Mouse (Mus musculus): ENCODE measurements around the gene Nmur1. TPM values are rescaled to one million over a fixed set of nuclear protein-coding genes. Genes with fewer than 3 reads are reported as not detected.

Gene Nmur1
- total and polyA plus RNA-seq, 3 experiments, result not detected

DNA sequence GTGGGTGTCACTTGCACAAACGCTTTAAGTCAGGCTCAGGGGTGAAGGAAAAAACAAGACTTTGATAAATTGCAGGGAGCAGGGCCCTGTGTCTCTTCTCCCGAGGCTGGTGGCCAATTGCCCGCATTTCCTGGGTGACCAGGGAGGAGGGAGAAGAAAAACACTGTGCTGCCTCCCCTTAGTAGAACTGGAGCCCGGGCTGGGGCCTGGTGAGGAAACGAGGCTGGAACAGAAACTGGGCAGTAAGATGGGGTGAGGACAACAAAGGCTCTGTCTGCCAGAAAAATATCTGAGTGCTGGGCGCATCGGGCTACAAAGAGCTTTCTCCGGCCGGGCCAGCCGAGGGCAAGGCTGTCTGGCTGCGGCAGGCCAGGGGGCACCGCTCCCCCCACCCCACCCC, 8.0 kb upstream of the Nmur1 start:
- H3K27ac ChIP-seq (ENCODE audit: control insufficient read depth, low read depth, low read length), result peak overlapping the region; percentile 80
- peak overlapping the region; percentile 78 for H3K9ac ChIP-seq (ENCODE audit: control insufficient read depth, low read depth, low read length, poor library complexity, severe bottlenecking)
- H3K27me3 ChIP-seq (ENCODE audit: control insufficient read depth in 1 of 2, insufficient read depth in 2 of 2, low read length in 2 of 2), result no peaks in the 10 kb centered on the region
- peaks cover 0 to 42% of the 10 kb centered on the region in 2 experiments; a peak in 2 of 4 replicates for H3K36me3 ChIP-seq (ENCODE audit: control insufficient read depth in 1 of 2, insufficient read depth in 2 of 2, low read length in 2 of 2)
- peak overlapping the region; percentile 37 to 39 for H3K4me3 ChIP-seq (ENCODE audit: control insufficient read depth in 1 of 2, insufficient read depth in 1 of 2, low read depth in 2 of 2, low read length in 2 of 2)
- H3K9me3 ChIP-seq (replicated peaks; ENCODE audit: insufficient read depth, low read length), result no peaks in the 10 kb centered on the region
- peaks cover 14 to 57% of the 10 kb centered on the region in 2 experiments for H3K4me1 ChIP-seq (ENCODE audit: control insufficient read depth in 1 of 2, insufficient read depth in 2 of 2, low read length in 2 of 2)
- TF ChIP-seq POLR2AphosphoS2 (IDR thresholded peaks at IDR 0.05; ENCODE audit: low read length) (no peak), SMC3 (IDR thresholded peaks at IDR 0.05; ENCODE audit: low read depth, low read length) (no peak), MAZ (IDR thresholded peaks at IDR 0.05; ENCODE audit: low read depth, low read length) (peak; percentile 19; the same call in 1 of the 2 replicates), POLR2AphosphoS5 (IDR thresholded peaks at IDR 0.05; ENCODE audit: borderline replicate concordance, low read depth, low read length) (no peak), UBTF (IDR thresholded peaks at IDR 0.05; ENCODE audit: borderline replicate concordance, insufficient read depth, low read depth, low read length) (no peak), HCFC1 (IDR thresholded peaks at IDR 0.05; ENCODE audit: low read depth, low read length) (no peak), ZC3H11A (IDR thresholded peaks at IDR 0.05; ENCODE audit: low read depth, low read length) (no peak), MYC (IDR thresholded peaks at IDR 0.05; ENCODE audit: low read depth, low read length) (no peak), NELFE (IDR thresholded peaks at IDR 0.05; ENCODE audit: low read depth, low read length) (peak; percentile 12; the same call in 1 of the 2 replicates), CTCF (IDR thresholded peaks at IDR 0.05 in 2 of 3, conservative IDR thresholded peaks at IDR 0.05 in 1 of 3; ENCODE audit: control insufficient read depth in 1 of 3, insufficient read depth in 1 of 3, low read depth in 2 of 3, low read length in 3 of 3, poor library complexity in 1 of 3, severe bottlenecking in 1 of 3) (no peak), CHD2 (IDR thresholded peaks at IDR 0.05; ENCODE audit: low read length) (no peak), EP300 (IDR thresholded peaks at IDR 0.05; ENCODE audit: low read depth in 1 of 2, low read length in 2 of 2) (no peak), TBP (IDR thresholded peaks at IDR 0.05; ENCODE audit: low read depth, low read length) (no peak), SIN3A (IDR thresholded peaks at IDR 0.05; ENCODE audit: low read length) (no peak)
- no peak for DNase-seq (ENCODE audit: low read depth, low spot score)
- peaks cover 2% of the 10 kb centered on the region; the same call in 1 of the 2 replicates for H3K79me2 ChIP-seq (ENCODE audit: control insufficient read depth, insufficient read depth, low read length, poor library complexity)

DNA sequence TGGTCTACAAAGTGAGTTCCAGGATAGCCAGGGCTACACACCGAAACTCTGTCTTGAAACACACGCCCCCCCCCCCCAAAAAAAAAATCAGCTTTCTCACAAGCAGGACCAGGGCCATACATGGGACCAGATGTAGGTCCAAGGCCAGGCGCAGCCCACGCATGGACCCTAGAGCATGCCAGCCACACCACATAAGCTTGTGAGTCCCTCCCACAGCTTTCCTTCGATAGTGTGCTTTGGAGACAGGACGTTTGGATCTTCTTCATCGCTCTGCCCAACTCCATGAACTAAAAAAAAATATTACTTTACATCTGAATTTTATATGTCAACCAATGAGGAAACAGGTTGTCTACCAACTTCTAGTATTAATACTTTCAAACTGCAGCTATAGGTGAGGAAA, 7.3 kb upstream of the Nmur1 start:
- Histone ChIP-seq H3K27ac (ENCODE audit: control insufficient read depth, low read depth, low read length) (0 out of 2 replicates have a peak overlapping the region, but pooled peaks have one; percentile 5), H3K4me1 (ENCODE audit: control insufficient read depth in 1 of 2, insufficient read depth in 2 of 2, low read length in 2 of 2) (peaks cover 14 to 51% of the 10 kb centered on the region in 2 experiments), H3K4me3 (ENCODE audit: control insufficient read depth in 1 of 2, insufficient read depth in 1 of 2, low read depth in 2 of 2, low read length in 2 of 2) (no peak overlapping the region), H3K9ac (ENCODE audit: control insufficient read depth, low read depth, low read length, poor library complexity, severe bottlenecking) (no peak overlapping the region; the same call in 1 of the 2 replicates), H3K79me2 (ENCODE audit: control insufficient read depth, insufficient read depth, low read length, poor library complexity) (peaks cover 2% of the 10 kb centered on the region; the same call in 1 of the 2 replicates), H3K27me3 (ENCODE audit: control insufficient read depth in 1 of 2, insufficient read depth in 2 of 2, low read length in 2 of 2) (no peaks in the 10 kb centered on the region), H3K9me3 (replicated peaks; ENCODE audit: insufficient read depth, low read length) (no peaks in the 10 kb centered on the region), H3K36me3 (ENCODE audit: control insufficient read depth in 1 of 2, insufficient read depth in 2 of 2, low read length in 2 of 2) (peaks cover 0 to 38% of the 10 kb centered on the region in 2 experiments; a peak in 2 of 4 replicates)
- DNase-seq (ENCODE audit: low read depth, low spot score), result no peak
- TF ChIP-seq CHD2 (IDR thresholded peaks at IDR 0.05; ENCODE audit: low read length), result no peak
- no peak for TF ChIP-seq TCF12 (IDR thresholded peaks at IDR 0.05; ENCODE audit: low read depth, low read length)
- no peak for TF ChIP-seq POLR2AphosphoS5 (IDR thresholded peaks at IDR 0.05; ENCODE audit: borderline replicate concordance, low read depth, low read length)
- TF ChIP-seq ELF1 (IDR thresholded peaks at IDR 0.05; ENCODE audit: low read depth, low read length), result no peak
- TF ChIP-seq JUND (IDR thresholded peaks at IDR 0.05; ENCODE audit: low read depth, low read length), result no peak
- TF ChIP-seq USF2 (IDR thresholded peaks at IDR 0.05; ENCODE audit: borderline replicate concordance in 1 of 2, insufficient read depth in 1 of 2, low read depth in 1 of 2, low read length in 2 of 2), result no peak
